Mouse (Mus musculus): ENCODE measurements around the gene Atp1b3. TPM values are rescaled to one million over a fixed set of nuclear protein-coding genes. Genes with fewer than 3 reads are reported as not detected.
A peak's percentile ranks its signal among the peaks of the same experiment; 100 is the strongest.
"Not testable (repeated sequence)": the region's sequence is repeated elsewhere in the genome, so short reads cannot be mapped to it uniquely, and the experiment has no call there.

Atp1b3 gene
- 165 and 170 TPM in 2 replicates for polyA plus RNA-seq (2014; fragmentation: Nextera tagmentation; extraction: Ambion mirVana)

GRCm38 (mm10) chr9:96364141-96364838 is at the start of gene Atp1b3:
Atp1b3 (minus strand) TSS chr9:96364442.
- H3K27ac ChIP-seq (ENCODE audit: low read depth, low read length) = peak within 1 kb of the TSS; percentile 96
- H3K4me2 ChIP-seq (ENCODE audit: low read depth) = peak within 1 kb of the TSS; percentile 54
- H3K27me3 ChIP-seq (ENCODE audit: control insufficient read depth, insufficient read depth, low read length) = no peaks in the 10 kb centered on the region
- no peaks in the 10 kb centered on the region for H3K36me3 ChIP-seq (ENCODE audit: control insufficient read depth, insufficient read depth, low read length)
- H3K4me1 ChIP-seq (ENCODE audit: control insufficient read depth, insufficient read depth, low read length) = peaks cover 11% of the 10 kb centered on the region
- peak within 1 kb of the TSS; percentile 91 for H3K9ac ChIP-seq (ENCODE audit: low read length)
- DNase-seq (ENCODE audit: low spot score) (peak; percentile 99), ATAC-seq (ENCODE audit: insufficient read depth, low FRiP score, low TSS enrichment) (peak; percentile 99)
- no peaks in the 10 kb centered on the region for H3K9me3 ChIP-seq (ENCODE audit: control insufficient read depth, low read length)
- WGBS = under 1% methylated on average over 58 of the region's 81 CpGs
- peak within 1 kb of the TSS; percentile 86 for H3K4me3 ChIP-seq (ENCODE audit: low read depth, low read length)

- no peak overlapping the region for H3K4me3 ChIP-seq (ENCODE audit: low read depth, low read length)
- no peak overlapping the region for H3K4me2 ChIP-seq (ENCODE audit: low read depth)
- no peak overlapping the region for H3K27ac ChIP-seq (ENCODE audit: low read depth, low read length)
- no peaks in the 10 kb centered on the region for H3K36me3 ChIP-seq (ENCODE audit: control insufficient read depth, insufficient read depth, low read length)
- H3K4me1 ChIP-seq (ENCODE audit: control insufficient read depth, insufficient read depth, low read length) = no peaks in the 10 kb centered on the region
- no peaks in the 10 kb centered on the region for H3K27me3 ChIP-seq (ENCODE audit: control insufficient read depth, insufficient read depth, low read length)
- no peaks in the 10 kb centered on the region for H3K9me3 ChIP-seq (ENCODE audit: control insufficient read depth, low read length)
- no peak overlapping the region for H3K9ac ChIP-seq (ENCODE audit: low read length)
- no peak for DNase-seq (ENCODE audit: low spot score)
- no peak for ATAC-seq (ENCODE audit: insufficient read depth, low FRiP score, low TSS enrichment)
- 84% methylated on average over 9 of the region's 9 CpGs for WGBS
Measured at GRCm38 (mm10) chr9:96412821-96413405, 48.7 kb upstream of the Atp1b3 start.

DNA sequence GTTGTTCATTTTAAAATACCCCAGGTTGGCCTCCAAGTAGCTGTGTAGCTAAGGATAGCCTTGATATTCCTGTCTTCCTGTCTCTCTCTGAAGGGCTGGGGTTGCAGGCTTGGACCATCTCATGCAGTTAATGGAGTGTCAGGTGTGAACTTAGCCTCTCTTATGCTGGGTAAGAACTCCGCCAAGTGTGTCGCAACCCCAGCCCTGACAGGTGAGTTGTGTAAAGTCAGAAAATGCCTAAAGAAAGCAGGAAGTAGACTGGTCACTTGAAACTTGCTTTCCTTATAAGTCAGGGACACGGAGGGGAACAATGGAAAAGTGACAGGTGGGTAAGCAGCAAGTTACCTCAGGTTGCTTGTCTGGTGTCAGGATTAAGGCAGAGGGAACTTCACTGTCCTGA is 40.1 kb upstream of the Atp1b3 start:
- no peak for DNase-seq (ENCODE audit: low spot score)
- WGBS = 92% methylated on average over 3 of the region's 3 CpGs

GRCm38 (mm10) chr9:96399916-96400315 is 35.7 kb upstream of the Atp1b3 start:
- not testable (repeated sequence) for H3K27ac ChIP-seq (ENCODE audit: low read depth, low read length); H3K27me3 ChIP-seq (ENCODE audit: control insufficient read depth, insufficient read depth, low read length); ATAC-seq (ENCODE audit: insufficient read depth, low FRiP score, low TSS enrichment); H3K4me1 ChIP-seq (ENCODE audit: control insufficient read depth, insufficient read depth, low read length); H3K36me3 ChIP-seq (ENCODE audit: control insufficient read depth, insufficient read depth, low read length); H3K9ac ChIP-seq (ENCODE audit: low read length); H3K4me3 ChIP-seq (ENCODE audit: low read depth, low read length); H3K4me2 ChIP-seq (ENCODE audit: low read depth); H3K9me3 ChIP-seq (ENCODE audit: control insufficient read depth, low read length); DNase-seq (ENCODE audit: low spot score)
- WGBS = 94% methylated on average over 3 of the region's 3 CpGs

More for the DNA sequence above, 40.1 kb upstream of the Atp1b3 start:
- Histone ChIP-seq H3K36me3 (ENCODE audit: control insufficient read depth, insufficient read depth, low read length) (no peaks in the 10 kb centered on the region), H3K4me3 (ENCODE audit: low read depth, low read length) (no peak overlapping the region), H3K4me1 (ENCODE audit: control insufficient read depth, insufficient read depth, low read length) (no peaks in the 10 kb centered on the region), H3K4me2 (ENCODE audit: low read depth) (no peak overlapping the region), H3K9me3 (ENCODE audit: control insufficient read depth, low read length) (no peaks in the 10 kb centered on the region), H3K27me3 (ENCODE audit: control insufficient read depth, insufficient read depth, low read length) (no peaks in the 10 kb centered on the region), H3K27ac (ENCODE audit: low read depth, low read length) (no peak overlapping the region), H3K9ac (ENCODE audit: low read length) (no peak overlapping the region)
- ATAC-seq (ENCODE audit: insufficient read depth, low FRiP score, low TSS enrichment) = no peak

- H3K9me3 ChIP-seq (ENCODE audit: control insufficient read depth, low read length) = no peaks in the 10 kb centered on the region
- H3K4me1 ChIP-seq (ENCODE audit: control insufficient read depth, insufficient read depth, low read length) = no peaks in the 10 kb centered on the region
- H3K27me3 ChIP-seq (ENCODE audit: control insufficient read depth, insufficient read depth, low read length) = no peaks in the 10 kb centered on the region
- H3K4me3 ChIP-seq (ENCODE audit: low read depth, low read length) = no peak overlapping the region
- H3K9ac ChIP-seq (ENCODE audit: low read length) = no peak overlapping the region
- H3K27ac ChIP-seq (ENCODE audit: low read depth, low read length) = no peak overlapping the region
- ATAC-seq (ENCODE audit: insufficient read depth, low FRiP score, low TSS enrichment) (no peak), DNase-seq (ENCODE audit: low spot score) (no peak)
- H3K36me3 ChIP-seq (ENCODE audit: control insufficient read depth, insufficient read depth, low read length) = no peaks in the 10 kb centered on the region
- no peak overlapping the region for H3K4me2 ChIP-seq (ENCODE audit: low read depth)
- WGBS = 70% methylated on average over 6 of the region's 6 CpGs
Measured at GRCm38 (mm10) chr9:96399425-96399878, 35.2 kb upstream of the Atp1b3 start.

DNA sequence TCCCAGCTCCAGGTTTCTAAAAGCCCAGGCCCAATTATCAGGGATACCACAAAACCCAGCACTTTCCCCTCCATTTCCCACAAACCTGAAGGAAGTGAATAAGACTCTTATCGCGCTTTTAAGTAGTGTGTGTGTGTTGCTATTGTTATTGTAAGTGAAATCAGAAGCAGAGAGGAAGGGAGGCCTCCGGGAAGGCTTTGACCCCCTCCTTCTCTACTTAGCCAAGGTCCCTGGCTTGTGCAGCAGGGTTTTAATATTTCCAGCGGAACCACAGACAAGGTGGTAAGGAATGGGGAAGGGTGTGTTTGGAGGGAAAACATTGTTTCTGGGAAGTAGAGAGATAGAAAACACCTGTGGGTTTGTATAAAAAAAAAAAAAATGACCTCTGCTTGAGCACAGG is 34.4 kb upstream of the Atp1b3 start:
- Histone ChIP-seq H3K9me3 (ENCODE audit: control insufficient read depth, low read length) (no peaks in the 10 kb centered on the region), H3K4me3 (ENCODE audit: low read depth, low read length) (no peak overlapping the region), H3K27ac (ENCODE audit: low read depth, low read length) (no peak overlapping the region), H3K36me3 (ENCODE audit: control insufficient read depth, insufficient read depth, low read length) (no peaks in the 10 kb centered on the region), H3K4me2 (ENCODE audit: low read depth) (no peak overlapping the region), H3K9ac (ENCODE audit: low read length) (no peak overlapping the region), H3K4me1 (ENCODE audit: control insufficient read depth, insufficient read depth, low read length) (no peaks in the 10 kb centered on the region), H3K27me3 (ENCODE audit: control insufficient read depth, insufficient read depth, low read length) (no peaks in the 10 kb centered on the region)
- no peak for DNase-seq (ENCODE audit: low spot score)
- WGBS = 44% methylated on average over 4 of the region's 4 CpGs
- ATAC-seq (ENCODE audit: insufficient read depth, low FRiP score, low TSS enrichment) = no peak

GRCm38 (mm10) chr9:96398165-96398564 is 33.9 kb upstream of the Atp1b3 start:
- Histone ChIP-seq H3K27me3 (ENCODE audit: control insufficient read depth, insufficient read depth, low read length) (no peaks in the 10 kb centered on the region), H3K9ac (ENCODE audit: low read length) (no peak overlapping the region), H3K27ac (ENCODE audit: low read depth, low read length) (no peak overlapping the region), H3K4me2 (ENCODE audit: low read depth) (no peak overlapping the region), H3K9me3 (ENCODE audit: control insufficient read depth, low read length) (no peaks in the 10 kb centered on the region), H3K36me3 (ENCODE audit: control insufficient read depth, insufficient read depth, low read length) (no peaks in the 10 kb centered on the region), H3K4me1 (ENCODE audit: control insufficient read depth, insufficient read depth, low read length) (no peaks in the 10 kb centered on the region), H3K4me3 (ENCODE audit: low read depth, low read length) (no peak overlapping the region)
- ATAC-seq (ENCODE audit: insufficient read depth, low FRiP score, low TSS enrichment) = no peak
- no peak for DNase-seq (ENCODE audit: low spot score)
- 50% methylated on average over 8 of the region's 8 CpGs for WGBS

DNA sequence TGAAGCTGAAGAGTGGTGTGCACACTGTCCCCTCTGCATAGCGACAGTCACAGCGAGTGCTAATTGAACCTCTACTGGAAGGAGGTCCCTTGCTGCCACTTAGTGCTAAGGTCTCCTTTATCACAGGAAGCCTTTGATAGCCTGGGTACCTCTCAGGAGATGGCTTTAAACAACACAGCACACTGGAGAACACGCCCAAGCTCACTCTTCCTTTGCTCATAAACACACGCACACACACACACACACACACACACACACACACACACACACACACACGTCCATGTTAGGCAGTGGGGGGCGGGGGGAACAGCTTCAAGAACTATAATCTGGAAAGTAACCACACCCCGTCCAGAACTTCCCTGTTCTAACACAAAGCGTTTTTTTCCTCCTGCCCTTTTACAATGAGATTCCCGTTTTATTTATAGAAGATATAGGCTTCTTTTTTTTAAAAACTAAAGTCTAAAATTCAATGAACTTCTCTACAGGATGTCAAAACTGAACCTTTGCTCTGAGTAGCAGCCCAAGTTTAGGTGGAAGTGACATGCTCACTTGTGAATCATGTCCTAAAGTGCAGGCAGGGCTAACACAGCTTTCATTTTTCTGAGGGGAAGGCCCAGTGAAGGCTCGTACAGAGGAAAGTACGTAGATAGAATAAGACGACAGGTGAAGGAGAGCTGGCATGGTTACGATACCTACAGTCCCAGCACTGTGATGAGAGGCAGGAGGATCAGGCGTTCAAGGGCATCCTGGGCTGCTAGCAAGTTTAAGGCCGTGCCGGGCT is 30.9 kb upstream of the Atp1b3 start:
- no peaks in the 10 kb centered on the region for H3K9me3 ChIP-seq (ENCODE audit: control insufficient read depth, low read length)
- H3K4me1 ChIP-seq (ENCODE audit: control insufficient read depth, insufficient read depth, low read length) = no peaks in the 10 kb centered on the region
- no peak overlapping the region for H3K27ac ChIP-seq (ENCODE audit: low read depth, low read length)
- H3K9ac ChIP-seq (ENCODE audit: low read length) = no peak overlapping the region
- no peaks in the 10 kb centered on the region for H3K27me3 ChIP-seq (ENCODE audit: control insufficient read depth, insufficient read depth, low read length)
- no peaks in the 10 kb centered on the region for H3K36me3 ChIP-seq (ENCODE audit: control insufficient read depth, insufficient read depth, low read length)
- ATAC-seq (ENCODE audit: insufficient read depth, low FRiP score, low TSS enrichment) = no peak
- H3K4me3 ChIP-seq (ENCODE audit: low read depth, low read length) = no peak overlapping the region
- 75% methylated on average over 16 of the region's 16 CpGs for WGBS
- H3K4me2 ChIP-seq (ENCODE audit: low read depth) = no peak overlapping the region
- no peak for DNase-seq (ENCODE audit: low spot score)

Data from neural tube, embryonic 11.5 days (tissue).